Mouse (Mus musculus) cerebellum, adult 9-10 months (tissue): ENCODE measurements around the gene Pknox2.

Source experiments
- DNase-seq: peaks from one replicate; pipeline ENCODE4 v3.0.0; 2022

Pknox2 gene

DNA sequence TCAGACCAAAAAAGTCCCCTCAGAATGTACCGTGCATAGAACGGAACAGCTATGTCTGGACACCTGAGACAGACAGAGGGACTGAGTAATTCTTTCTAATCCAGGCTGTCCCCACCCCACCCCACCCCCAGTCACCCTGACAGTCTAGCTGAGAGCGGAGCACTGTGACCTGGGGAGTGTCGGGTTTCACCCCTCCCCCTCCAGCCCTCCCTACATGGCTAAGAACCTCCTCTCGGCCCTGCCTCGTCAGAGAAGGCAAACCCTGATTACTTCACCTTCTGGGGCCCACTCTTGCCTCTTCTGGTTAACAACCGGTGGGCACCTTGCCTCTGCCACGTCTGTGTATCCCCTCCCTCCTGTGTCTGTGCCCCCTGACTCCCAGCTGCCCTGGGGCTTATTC lies 7.7 kb downstream of the Pknox2 start:
- DNase-seq: peak; percentile 1

DNA sequence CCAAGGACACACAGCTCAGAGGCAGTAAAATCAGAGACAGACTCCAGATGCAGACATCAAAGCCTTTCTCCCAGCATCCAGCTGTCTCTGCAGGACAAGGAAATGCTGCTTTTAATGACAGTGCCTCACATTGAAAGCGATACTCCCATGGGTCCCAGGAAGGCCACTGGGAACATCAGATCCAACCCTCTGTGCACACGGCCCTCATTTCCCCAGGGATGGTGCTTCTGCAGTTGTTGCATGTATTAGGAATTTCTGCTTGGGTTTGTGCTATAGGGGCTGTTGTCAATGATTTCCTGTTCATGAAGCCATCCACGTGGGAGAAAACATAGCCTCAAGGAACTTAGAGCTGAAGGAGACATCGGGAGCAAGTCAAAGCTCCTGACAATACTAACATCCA lies 8.3 kb downstream of the Pknox2 start:
- DNase-seq: peak; percentile 1

DNA sequence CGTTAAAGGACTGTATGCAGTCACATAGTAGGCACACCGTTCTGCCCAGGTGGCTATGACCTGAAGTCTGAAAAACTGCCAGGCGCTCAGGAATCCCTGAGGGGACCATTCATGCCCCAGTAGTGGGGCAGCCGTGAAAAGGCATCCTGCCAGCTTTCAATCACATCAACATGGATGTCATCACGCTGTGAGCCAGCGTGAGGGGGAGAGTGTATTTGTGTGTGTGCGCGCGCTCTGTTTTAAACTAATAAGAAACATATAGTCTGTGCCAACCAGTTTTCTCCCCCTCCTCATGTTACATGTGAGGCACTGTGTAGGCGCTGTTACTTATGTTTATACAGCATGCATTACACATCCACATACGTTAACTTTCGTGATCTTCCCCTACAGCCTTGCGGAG lies 10.9 kb downstream of the Pknox2 start:
- no peak for DNase-seq

DNA sequence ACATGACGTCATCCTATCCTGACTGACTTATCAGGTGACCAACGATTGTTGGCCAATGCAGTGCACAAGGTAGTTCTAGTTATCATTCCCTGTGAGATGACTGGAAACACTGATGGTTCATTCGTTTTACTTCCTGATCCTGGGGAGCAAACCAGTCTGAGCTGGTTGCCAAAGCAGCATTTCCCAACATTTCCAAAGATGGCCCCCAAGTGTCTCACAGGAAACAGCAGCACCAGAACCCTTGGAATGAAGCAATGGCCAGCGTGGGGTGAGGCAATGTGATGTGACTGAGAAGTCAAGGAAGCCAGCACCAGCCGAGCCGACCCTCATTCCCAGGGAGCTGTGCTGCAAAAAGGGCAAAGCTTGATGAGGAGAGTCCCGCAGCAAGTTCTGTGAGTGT lies 13.7 kb downstream of the Pknox2 start:
- DNase-seq: no peak

DNA sequence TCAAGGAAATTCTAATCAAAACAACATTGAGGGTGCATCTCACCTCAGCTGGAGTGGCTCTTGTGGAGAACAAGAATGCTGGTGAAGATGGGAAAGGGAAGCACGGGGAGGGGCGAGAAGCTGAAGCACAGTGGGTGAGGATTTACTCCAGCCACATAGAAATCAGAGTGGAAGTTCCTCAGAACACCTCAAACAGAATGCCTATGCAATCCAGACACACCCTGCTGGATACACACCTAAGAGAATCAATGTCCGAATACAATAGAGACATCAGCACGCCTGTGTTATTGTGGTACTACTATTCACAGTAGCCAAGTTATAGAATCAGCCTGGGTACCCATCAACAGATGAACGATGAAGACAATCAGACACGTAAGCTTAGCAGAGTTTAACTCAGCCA lies 18.2 kb downstream of the Pknox2 start:
- no peak for DNase-seq

DNA sequence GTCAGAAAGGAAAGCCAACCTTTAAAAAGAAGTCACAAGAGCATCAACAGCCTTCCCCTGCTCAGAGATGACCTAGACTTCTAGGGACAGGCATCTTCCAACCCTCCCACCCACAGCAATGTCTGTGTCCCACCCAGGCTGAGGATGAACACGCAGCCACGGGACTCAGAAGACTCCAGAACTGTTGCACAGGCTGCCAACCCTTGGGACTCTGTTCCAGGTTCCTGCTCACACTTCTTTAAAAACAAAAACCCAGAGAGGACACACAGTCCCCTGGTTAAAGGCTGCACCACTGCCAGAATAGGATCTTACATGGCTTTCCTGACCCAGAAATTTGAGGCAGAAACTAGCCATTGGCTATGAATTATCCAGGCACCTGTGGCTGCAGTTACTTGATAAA lies 21.0 kb downstream of the Pknox2 start:
- no peak for DNase-seq

DNA sequence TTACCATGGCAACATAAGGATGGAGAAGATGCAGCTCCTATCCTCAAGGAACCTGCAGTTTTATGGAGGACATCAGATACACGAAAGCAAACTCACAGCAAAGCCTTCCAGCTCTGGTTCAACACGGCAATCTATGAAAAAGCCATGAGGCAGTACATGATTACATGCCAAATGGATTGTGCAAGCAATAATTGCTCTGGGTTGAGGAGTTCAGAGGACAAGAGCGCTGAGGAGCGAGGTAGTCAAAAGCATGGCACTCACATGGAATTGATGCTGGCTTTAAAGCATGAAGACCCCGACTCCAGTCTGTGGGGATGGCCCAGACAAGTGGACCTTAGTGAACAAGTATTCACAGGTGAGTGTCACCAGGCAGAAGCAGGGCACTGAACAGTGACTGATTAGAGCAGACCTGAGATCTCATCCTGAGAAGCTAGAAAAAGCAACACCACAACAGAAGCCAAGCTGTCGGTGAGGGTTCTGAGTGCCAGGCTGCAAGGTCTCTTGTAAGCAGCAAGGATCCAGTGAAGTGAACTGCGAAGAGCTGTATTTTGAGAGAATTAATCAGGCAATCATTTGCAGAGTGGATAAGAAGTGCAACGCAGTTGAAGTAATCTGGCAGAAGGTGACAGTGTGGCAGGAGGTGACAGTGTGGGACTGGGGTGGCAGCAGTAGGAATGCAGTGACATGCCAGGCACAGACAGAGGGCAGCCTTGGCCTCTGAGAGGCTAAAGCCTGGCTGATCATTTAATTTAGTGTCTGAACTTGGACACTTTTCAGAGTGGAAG lies 22.3 kb downstream of the Pknox2 start:
- DNase-seq: peak; percentile 73

DNA sequence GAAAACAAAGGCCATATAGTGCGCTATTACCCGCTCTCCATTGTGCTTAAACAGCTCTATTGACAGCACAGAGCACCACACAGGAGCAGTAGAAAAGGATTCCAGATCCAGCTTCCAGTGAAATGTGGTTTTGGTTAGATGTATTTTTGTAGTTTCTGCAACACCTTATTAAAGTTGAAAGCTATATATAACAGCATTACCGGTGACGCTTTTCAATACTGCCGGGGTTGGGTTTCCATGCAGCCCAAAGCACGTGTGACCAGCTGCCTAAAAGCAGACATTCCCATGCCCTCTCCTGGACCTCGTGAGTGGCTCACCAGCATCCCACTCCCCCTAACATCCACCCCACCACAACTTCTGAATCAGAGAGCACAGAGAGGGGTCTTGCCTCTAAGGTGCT lies 23.8 kb downstream of the Pknox2 start:
- DNase-seq: no peak

DNA sequence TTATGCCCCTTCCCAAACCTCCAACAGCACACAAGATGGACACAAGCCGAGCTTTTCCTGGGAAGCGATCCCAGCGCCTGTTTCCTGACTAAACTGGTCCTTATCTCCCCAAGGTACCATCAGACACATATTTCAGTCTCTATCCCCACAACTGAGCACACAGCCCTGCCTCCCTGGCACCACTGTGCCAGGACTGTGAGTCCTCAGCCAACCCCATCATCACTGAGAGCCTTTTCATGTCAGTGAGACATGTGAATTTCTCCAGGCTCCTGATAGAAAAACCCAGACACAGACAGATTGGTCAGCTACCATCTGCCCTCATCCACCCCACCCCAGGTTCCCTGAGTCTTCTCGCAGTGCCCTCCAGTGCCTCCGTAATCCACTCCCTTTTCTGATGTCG lies 24.2 kb downstream of the Pknox2 start:
- DNase-seq: peak; percentile 61

DNA sequence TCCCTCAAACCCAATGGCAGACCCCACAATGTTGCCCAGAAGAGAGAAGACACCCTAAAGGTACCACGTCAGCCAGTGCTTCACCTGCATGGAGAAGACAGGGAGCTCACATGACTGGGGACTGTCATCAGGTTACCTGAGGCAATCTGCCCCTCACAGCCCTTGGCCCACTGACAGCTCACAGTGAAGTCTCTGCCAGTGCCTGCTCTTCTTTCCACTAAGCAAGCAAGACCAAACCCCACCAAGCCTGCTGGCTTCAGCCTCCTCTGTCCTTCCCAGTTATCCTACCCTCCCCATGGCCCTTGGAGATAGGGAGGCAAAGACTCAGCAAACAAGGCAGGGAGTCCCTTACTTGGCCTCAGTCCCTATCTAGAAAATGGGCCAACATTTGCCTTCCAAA lies 24.8 kb downstream of the Pknox2 start:
- DNase-seq: peak; percentile 69

DNA sequence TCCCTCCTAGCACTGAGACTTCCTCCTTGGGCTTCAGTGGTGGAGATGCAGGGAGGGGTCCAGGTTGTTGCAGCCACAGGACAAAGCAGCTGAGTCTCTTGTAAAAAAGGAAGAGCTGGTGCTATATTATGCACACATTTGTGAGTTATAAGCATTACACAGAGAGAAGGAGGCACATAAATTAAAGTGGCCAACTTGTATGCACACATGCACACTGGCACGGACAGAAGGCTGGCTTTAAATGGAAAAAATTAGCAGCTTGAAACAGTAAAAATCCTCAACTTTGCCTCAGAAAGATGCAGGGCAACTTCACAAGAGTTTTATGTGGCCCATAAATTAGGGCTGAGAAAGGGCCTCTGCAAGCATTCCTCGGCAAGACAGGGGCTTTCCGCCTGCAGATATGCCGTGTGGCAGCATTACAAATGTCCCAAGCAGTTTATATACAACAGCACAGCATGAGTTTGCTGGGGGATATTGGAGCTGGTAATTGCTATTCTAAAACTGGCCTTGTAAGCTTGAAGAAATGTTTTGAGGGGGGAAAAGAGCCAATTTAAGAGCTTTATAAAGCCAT lies 25.4 kb downstream of the Pknox2 start:
- no peak for DNase-seq

DNA sequence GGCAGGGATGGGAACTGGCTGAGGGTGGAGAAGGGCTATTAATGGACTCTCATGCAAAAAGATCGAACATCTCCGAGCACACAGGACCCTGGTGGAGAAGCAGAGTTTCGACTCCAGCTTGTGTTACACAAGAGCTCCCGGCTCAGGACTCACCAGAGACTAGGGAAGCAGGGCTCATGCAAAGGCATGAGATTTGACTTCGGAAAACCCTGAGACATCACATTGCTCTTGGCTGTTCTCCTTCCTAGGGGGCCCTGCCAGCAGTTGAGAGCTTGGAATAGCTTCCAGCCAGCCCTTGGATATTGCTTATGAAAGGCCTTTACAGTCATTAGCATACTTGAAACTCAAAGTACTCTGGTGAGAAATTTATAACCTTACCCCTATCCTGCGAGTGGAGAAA lies 26.4 kb downstream of the Pknox2 start:
- DNase-seq: no peak

DNA sequence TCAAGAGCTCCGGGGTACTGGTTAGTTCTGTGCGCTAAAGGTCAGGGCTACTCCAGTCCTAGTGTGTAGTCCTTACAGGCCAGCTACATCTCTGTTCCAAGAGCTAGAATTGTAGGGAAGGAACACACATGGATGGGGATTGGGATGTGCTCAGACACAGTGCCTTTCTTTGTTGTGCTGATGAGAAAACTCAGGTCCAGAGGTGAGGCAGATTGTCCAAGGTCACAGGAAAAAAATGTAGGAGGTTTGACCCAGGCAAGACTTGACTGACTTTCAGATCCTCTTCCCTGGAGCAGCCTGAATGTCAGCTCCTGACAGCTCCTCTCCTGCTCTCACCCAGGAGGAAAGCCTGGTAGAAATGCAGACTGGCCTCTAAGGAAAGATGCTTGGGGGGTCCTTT lies 29.7 kb downstream of the Pknox2 start:
- DNase-seq: no peak

DNA sequence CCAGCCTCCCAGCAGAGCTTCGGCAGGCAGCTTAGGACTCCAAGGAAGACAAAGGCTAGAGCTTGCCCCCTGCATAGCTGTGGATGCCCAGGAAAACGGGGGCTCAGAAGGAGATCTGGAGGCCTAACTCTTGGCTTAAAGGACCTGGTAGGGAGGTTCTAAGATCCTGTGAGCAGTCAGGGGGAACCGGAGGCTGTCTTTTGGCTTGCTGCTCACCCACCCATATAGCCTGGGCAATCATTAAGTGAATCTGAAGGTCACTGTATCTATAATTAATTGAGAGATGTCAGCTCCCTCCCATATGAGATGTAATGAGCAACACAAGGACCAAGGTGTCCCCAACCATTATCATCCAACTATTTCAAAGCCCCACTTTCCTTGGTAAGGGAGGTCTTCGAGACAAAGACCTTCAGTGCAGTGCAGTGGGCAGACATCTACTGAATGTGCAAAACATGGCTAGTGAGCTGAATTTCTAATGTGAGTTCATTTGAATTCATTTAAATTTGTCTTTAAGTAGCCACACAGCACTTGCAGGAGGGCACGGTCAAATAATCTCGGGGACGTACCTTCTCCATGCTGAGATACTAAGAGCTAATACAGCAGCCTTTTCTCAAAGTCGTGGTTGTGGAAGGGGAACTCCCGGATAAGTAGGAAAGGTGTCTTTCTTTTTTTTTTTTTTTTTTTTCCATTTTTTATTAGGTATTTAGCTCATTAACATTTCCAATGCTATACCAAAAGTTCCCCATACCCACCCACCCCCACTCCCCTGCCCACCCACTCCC lies 30.4 kb downstream of the Pknox2 start:
- DNase-seq: no peak

DNA sequence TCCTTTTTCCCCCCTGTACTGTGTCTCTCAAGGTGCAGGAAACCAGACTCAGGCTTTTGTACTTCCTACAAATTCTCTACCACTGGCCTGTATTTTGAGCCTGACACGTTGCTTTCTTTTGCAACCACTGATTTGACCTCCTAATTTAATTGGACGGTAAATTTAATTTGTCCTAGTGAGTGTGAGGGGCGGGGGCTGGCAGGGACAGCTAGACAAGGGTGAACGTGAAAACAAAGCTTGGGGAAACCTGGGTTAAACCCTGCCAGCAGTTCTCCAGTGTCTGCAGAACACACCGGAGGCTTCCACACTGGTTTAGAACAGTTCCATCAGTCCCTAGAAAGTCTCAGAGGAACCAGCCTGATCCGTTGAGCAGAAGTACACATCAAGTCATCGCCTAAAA lies 31.4 kb downstream of the Pknox2 start:
- DNase-seq: no peak

DNA sequence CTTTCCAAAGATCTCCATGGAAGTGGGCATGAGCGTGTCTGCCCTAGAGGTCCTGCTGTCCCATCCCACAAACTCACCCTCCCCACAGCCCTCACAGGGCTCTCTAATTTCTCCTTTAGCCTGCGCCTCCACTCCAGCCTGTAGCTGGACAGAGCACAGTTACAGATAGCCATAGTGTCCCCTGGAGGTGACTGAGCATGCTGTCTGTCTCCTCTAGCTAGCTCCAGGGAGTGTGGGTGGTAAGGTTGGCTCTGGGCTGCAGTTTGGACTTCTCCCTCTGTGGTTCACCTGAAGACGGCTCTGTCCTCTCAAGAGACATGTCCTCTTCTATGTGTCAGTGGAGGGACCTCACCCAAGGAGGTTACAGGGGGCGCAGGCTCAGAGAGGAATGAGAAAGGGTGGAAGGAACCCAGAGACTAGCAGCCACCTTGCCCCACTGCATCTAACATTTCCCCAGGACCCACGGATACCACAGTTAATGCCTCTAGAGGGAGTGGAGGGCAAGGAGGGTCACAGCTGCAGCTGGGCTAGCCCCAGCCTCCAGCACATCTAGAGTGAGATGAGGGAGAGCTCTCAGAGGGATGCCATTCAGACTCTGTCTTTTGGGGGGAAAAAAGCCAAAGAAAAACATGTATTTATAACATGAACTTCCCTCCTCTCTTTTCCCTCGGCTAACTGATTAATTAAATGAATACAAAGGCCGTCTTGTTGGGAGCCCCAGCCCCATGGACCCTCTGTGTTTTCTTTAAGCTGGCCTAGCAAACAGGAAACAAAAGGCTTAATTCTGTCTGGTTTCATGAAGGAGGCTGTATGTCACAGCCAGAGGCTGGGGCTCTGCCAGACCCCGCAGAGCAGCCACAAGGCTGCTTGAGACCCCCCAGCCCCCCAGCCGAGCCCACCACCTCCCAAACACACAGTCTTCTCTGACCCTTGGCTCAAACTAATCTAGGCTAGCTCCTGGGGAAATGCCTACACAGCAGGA lies 32.6 kb downstream of the Pknox2 start:
- DNase-seq: no peak

DNA sequence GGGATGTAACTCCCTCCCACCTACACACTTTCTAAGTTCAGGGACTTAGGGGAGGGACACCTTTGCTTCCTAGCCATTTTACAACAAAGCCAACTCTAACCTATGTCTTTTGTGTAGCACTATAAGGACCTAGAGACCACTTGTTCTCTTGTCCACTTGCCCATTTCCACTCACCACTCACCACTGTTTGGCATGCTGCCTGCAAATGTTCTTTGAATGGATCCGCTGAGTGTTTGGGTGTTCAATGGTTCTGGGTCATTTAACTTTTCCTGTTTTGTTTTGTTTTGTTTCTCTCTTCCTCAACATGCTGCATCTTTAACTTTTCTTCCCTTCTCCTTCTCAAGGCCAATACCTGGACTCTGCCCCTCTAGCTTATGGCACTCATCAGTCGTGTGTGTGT lies 39.7 kb downstream of the Pknox2 start:
- DNase-seq: no peak

DNA sequence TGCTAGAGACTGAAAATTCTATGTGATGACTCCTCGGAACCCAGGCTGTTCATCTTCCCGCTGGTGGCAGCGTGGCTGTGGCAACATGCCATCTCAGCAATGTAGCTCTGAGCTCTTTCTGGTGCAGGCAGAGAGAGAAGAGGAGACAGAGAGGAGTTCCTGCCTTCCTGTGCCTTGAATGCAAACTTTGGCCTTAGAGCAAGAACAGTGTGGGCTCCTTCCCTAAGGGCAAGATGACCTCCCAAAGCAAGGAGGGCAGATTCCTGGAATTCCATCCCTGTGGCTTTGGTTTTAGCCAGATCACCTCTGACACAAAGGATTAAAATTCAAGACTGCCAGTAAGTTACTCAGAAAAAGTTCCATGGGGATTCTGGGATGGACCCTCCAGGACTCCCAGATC lies 40.4 kb downstream of the Pknox2 start:
- DNase-seq: no peak

DNA sequence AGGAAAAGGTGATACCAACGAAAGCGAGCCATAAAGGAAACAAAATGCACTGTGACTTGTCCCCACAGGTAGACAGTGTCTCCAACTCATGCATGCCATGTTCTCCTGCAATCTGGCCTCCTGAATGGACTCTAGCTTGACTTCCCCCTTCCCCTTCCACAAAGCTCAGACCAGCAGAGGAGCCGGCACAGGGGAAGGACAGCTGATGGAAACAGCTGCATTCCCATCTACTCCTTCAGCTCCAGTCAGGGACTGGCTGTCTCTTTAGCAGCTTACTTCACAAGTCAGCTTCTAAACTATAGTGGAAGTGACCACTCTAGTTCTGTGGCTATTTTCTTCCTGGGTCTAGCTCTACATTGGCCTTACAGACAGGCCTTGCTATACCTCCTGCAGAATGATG lies 43.0 kb downstream of the Pknox2 start:
- DNase-seq: no peak

DNA sequence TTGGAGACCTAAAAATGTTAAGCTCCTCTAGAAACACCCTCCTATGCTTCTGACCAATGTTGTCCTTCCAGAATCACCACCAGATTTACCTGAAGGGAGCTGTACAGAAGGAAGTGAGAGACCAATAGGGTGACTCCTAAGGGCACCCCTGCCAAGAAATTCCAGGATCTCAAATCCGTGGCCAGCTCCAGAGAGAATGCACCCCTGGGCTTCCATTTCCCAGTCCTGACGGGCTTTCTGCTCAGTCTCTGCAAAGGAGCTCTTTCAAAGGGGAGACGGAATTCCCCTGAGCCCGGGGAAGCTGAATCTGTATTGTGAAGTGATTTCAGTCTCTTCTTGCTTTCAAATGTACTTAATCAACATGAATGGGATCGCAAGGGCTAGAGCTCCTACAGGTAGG lies 43.4 kb downstream of the Pknox2 start:
- no peak for DNase-seq

DNA sequence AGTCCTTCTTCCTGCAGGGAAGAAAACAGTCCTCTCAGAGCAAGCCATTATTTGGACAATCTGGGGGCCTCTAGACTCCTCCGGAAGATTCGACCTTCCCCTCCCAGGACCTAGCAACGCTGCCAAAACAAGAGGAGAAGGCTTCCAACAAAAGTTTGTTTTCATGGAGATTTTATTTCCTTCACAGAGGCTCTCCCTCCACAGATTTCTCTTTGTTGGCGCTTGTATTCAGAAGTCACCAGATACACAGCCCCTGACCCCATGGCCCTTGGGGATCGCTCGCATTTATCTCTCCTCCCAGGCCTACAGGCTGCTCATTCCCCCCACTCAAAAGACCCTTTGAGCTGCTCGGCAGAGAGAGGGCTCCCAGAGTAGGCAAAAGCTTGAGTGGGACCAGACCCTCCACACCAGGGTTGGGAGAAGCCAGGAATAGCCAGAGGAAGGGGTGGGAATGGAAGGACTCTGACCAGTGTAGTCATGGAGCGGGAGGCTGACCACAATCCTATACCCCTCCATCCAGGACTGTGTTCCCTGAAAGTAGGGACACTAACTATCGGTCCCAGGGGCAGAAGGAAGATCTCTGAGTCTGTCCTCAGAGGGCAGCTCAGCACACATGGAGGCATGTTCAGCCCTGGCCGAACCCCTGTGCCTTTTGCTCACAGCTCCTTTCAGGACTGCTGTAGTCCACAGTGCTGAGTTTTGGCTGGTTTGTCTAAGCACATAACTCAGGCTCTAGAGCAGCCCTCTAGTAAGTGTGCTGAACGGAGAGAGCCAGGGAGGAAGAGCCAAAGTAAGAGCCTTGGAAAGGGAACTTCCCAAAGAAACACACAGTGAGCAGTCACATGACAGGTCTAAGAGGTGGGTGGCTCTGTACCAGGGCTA lies 45.9 kb downstream of the Pknox2 start:
- no peak for DNase-seq

DNA sequence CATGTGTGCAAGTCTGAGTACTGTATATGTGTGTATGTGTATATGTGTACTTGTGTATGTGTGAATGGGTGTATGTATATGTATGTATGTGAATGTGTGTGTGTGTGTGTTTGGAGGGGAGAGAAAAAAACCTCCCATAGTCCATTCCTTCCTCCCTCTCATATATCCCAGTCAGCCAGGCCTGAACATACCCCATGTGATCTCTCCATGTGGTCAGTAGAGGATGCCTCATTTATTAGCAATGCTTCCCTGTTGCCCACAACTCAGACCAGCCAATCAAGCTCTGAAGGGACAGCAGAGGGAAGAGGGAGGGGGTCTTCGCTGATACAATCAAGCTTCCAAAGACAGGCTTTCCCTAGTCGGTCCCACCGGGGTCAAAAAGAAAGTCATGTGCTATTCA lies 47.6 kb downstream of the Pknox2 start:
- no peak for DNase-seq
